Mouse (Mus musculus) embryonic facial prominence, embryonic 15.5 days (tissue): ENCODE results near the gene Vcam1. TPM values are rescaled to one million over a fixed set of nuclear protein-coding genes. Genes with fewer than 3 reads are reported as not detected.

Experiments
- ATAC-seq: fragments of 200-750 bp; cut with Nextera tagmentation; 2 replicates; pipeline ENCODE4 v1.8.0; 2017; ENCODE audit warnings: low read depth, moderate TSS enrichment; ENCODE audit not compliant: insufficient number of reproducible peaks, low FRiP score, low TSS enrichment
- H3K27ac ChIP-seq: fragments of 300-500 bp; sonication (generic); replicated peaks from 2 replicates; pipeline ENCODE4 v1.5.1; 2015; ENCODE audit warnings: mild to moderate bottlenecking, inconsistent platforms
- H3K27me3 ChIP-seq: fragments of 300-500 bp; sonication (generic); 2 replicates; pipeline ENCODE4 v1.6.1; 2015; ENCODE audit warnings: inconsistent platforms
- H3K36me3 ChIP-seq: fragments of 300-500 bp; sonication (generic); 2 replicates; pipeline ENCODE4 v1.6.1; 2015; ENCODE audit warnings: mild to moderate bottlenecking, inconsistent platforms
- H3K4me1 ChIP-seq: fragments of 300-500 bp; sonication (generic); 2 replicates; pipeline ENCODE4 v1.6.1; 2015; ENCODE audit warnings: inconsistent platforms
- H3K4me2 ChIP-seq: fragments of 300-500 bp; sonication (generic); replicated peaks from 2 replicates; pipeline ENCODE4 v1.6.1; 2015; ENCODE audit warnings: mild to moderate bottlenecking, inconsistent platforms
- H3K4me3 ChIP-seq: fragments of 300-500 bp; sonication (generic); replicated peaks from 2 replicates; pipeline ENCODE4 v1.5.1; 2015; ENCODE audit warnings: mild to moderate bottlenecking, inconsistent platforms
- H3K9ac ChIP-seq: fragments of 300-500 bp; sonication (generic); 2 replicates; pipeline ENCODE4 v1.6.1; 2015; ENCODE audit warnings: inconsistent platforms
- H3K9me3 ChIP-seq: fragments of 300-500 bp; sonication (generic); replicated peaks from 2 replicates; pipeline ENCODE4 v1.6.1; 2016; ENCODE audit warnings: inconsistent platforms
- WGBS: fragments of 180-500 bp; shearing (Covaris S2); methylation state at CpG from one replicate; pipeline ENCODE4 v1.1.7; 2015; 5-methylcytosine and 5-hydroxymethylcytosine counted together
- polyA plus RNA-seq: library from polyadenylated mRNA; unstranded; fragments of >200 nt; fragmentation: Nextera tagmentation; extraction: Ambion mirVana; gene quantifications from 2 replicates; pipeline ENCODE4 v1.2.1, GENCODE M21; 2015

Vcam1 gene
- polyA plus RNA-seq, 1 experiment from 2014 or later, result 42.6 TPM

- 8% methylated on average over 21 of the region's 21 CpGs for WGBS
- Histone ChIP-seq H3K4me1 (peaks cover 7% of the 10 kb centered on the region), H3K9me3 (no peaks in the 10 kb centered on the region), H3K4me3 (peak overlapping the region; percentile 15; the same call in 1 of the 2 replicates), H3K36me3 (no peaks in the 10 kb centered on the region), H3K9ac (no peak overlapping the region), H3K27me3 (no peaks in the 10 kb centered on the region), H3K27ac (no peak overlapping the region), H3K4me2 (peak overlapping the region; percentile 42)
- no peak for ATAC-seq
Measured at GRCm38 (mm10) chr3:116104866-116105647, 24.4 kb downstream of the Vcam1 start.

- Histone ChIP-seq H3K9me3 (no peaks in the 10 kb centered on the region), H3K27me3 (no peaks in the 10 kb centered on the region), H3K4me1 (peaks cover 7% of the 10 kb centered on the region), H3K27ac (no peak overlapping the region), H3K36me3 (no peaks in the 10 kb centered on the region), H3K4me2 (no peak overlapping the region), H3K4me3 (no peak overlapping the region), H3K9ac (no peak overlapping the region)
- WGBS, result 60% methylated on average over 4 of the region's 4 CpGs
- no peak for ATAC-seq
Measured at GRCm38 (mm10) chr3:116104270-116104669, 25.2 kb downstream of the Vcam1 start.

- Histone ChIP-seq H3K9me3 (no peaks in the 10 kb centered on the region), H3K27me3 (no peaks in the 10 kb centered on the region), H3K4me3 (no peak overlapping the region), H3K36me3 (no peaks in the 10 kb centered on the region), H3K4me2 (no peak overlapping the region), H3K4me1 (peaks cover 7% of the 10 kb centered on the region), H3K9ac (no peak overlapping the region), H3K27ac (no peak overlapping the region)
- no peak for ATAC-seq
- 65% methylated on average over 1 of the region's 1 CpGs for WGBS
Measured at GRCm38 (mm10) chr3:116100850-116101249, 28.6 kb downstream of the Vcam1 start.

GRCm38 (mm10) chr3:116095934-116096333, 33.6 kb downstream of the Vcam1 start:
- ATAC-seq, result no peak

GRCm38 (mm10) chr3:116095312-116095711, 34.2 kb downstream of the Vcam1 start:
- Histone ChIP-seq H3K9me3 (no peaks in the 10 kb centered on the region), H3K4me2 (no peak overlapping the region), H3K9ac (no peak overlapping the region), H3K27me3 (no peaks in the 10 kb centered on the region), H3K4me1 (no peaks in the 10 kb centered on the region), H3K27ac (no peak overlapping the region), H3K4me3 (no peak overlapping the region), H3K36me3 (no peaks in the 10 kb centered on the region)
- ATAC-seq, result no peak
- 69% methylated on average over 4 of the region's 4 CpGs for WGBS

More at GRCm38 (mm10) chr3:116095934-116096333, 33.6 kb downstream of the Vcam1 start:
- Histone ChIP-seq H3K4me2 (no peak overlapping the region), H3K36me3 (no peaks in the 10 kb centered on the region), H3K9me3 (no peaks in the 10 kb centered on the region), H3K27ac (no peak overlapping the region), H3K27me3 (no peaks in the 10 kb centered on the region), H3K4me3 (no peak overlapping the region), H3K4me1 (no peaks in the 10 kb centered on the region), H3K9ac (no peak overlapping the region)
- 78% methylated on average over 3 of the region's 3 CpGs for WGBS

GRCm38 (mm10) chr3:116094886-116095285, 34.6 kb downstream of the Vcam1 start:
- H3K4me2 ChIP-seq, result no peak overlapping the region
- no peaks in the 10 kb centered on the region for H3K36me3 ChIP-seq
- 67% methylated on average over 1 of the region's 1 CpGs for WGBS
- no peak overlapping the region for H3K9ac ChIP-seq
- no peak overlapping the region for H3K27ac ChIP-seq
- no peak for ATAC-seq
- H3K4me3 ChIP-seq, result no peak overlapping the region
- H3K9me3 ChIP-seq, result no peaks in the 10 kb centered on the region
- no peaks in the 10 kb centered on the region for H3K27me3 ChIP-seq
- no peaks in the 10 kb centered on the region for H3K4me1 ChIP-seq

GRCm38 (mm10) chr3:116094288-116094687, 35.2 kb downstream of the Vcam1 start:
- 72% methylated on average over 2 of the region's 2 CpGs for whole genome bisulfite sequencing
- ATAC-seq, result no peak
- Histone ChIP-seq H3K4me3 (no peak overlapping the region), H3K4me2 (no peak overlapping the region), H3K27ac (no peak overlapping the region), H3K9me3 (no peaks in the 10 kb centered on the region), H3K4me1 (no peaks in the 10 kb centered on the region), H3K27me3 (no peaks in the 10 kb centered on the region), H3K36me3 (no peaks in the 10 kb centered on the region), H3K9ac (no peak overlapping the region)

GRCm38 (mm10) chr3:116092547-116092946, 36.9 kb downstream of the Vcam1 start:
- ATAC-seq, result no peak
- Histone ChIP-seq H3K4me2 (no peak overlapping the region), H3K4me3 (no peak overlapping the region), H3K27ac (no peak overlapping the region), H3K36me3 (no peaks in the 10 kb centered on the region), H3K9ac (no peak overlapping the region), H3K27me3 (no peaks in the 10 kb centered on the region), H3K4me1 (no peaks in the 10 kb centered on the region), H3K9me3 (no peaks in the 10 kb centered on the region)
- 70% methylated on average over 3 of the region's 3 CpGs for WGBS

- no peak for ATAC-seq
- H3K27ac ChIP-seq, result no peak overlapping the region
- H3K4me3 ChIP-seq, result no peak overlapping the region
- H3K36me3 ChIP-seq, result no peaks in the 10 kb centered on the region
- H3K9ac ChIP-seq, result no peak overlapping the region
- no peaks in the 10 kb centered on the region for H3K4me1 ChIP-seq
- 88% methylated on average over 5 of the region's 5 CpGs for WGBS
- no peak overlapping the region for H3K4me2 ChIP-seq
- no peaks in the 10 kb centered on the region for H3K9me3 ChIP-seq
- H3K27me3 ChIP-seq, result no peaks in the 10 kb centered on the region
Measured at GRCm38 (mm10) chr3:116091706-116092105, 37.8 kb downstream of the Vcam1 start.

- ATAC-seq, result no peak
- H3K9me3 ChIP-seq, result no peaks in the 10 kb centered on the region
- H3K4me3 ChIP-seq, result no peak overlapping the region
- H3K9ac ChIP-seq, result no peak overlapping the region
- 61% methylated on average over 4 of the region's 4 CpGs for WGBS
- H3K27ac ChIP-seq, result no peak overlapping the region
- no peaks in the 10 kb centered on the region for H3K36me3 ChIP-seq
- no peak overlapping the region for H3K4me2 ChIP-seq
- H3K4me1 ChIP-seq, result no peaks in the 10 kb centered on the region
- no peaks in the 10 kb centered on the region for H3K27me3 ChIP-seq
Measured at GRCm38 (mm10) chr3:116085962-116086361, 43.5 kb downstream of the Vcam1 start.

- H3K4me2 ChIP-seq, result no peak overlapping the region
- no peak overlapping the region for H3K4me3 ChIP-seq
- H3K4me1 ChIP-seq, result no peaks in the 10 kb centered on the region
- no peak for ATAC-seq
- WGBS, result 53% methylated on average over 7 of the region's 7 CpGs
- H3K36me3 ChIP-seq, result no peaks in the 10 kb centered on the region
- H3K9ac ChIP-seq, result no peak overlapping the region
- H3K9me3 ChIP-seq, result no peaks in the 10 kb centered on the region
- H3K27ac ChIP-seq, result no peak overlapping the region
- H3K27me3 ChIP-seq, result no peaks in the 10 kb centered on the region
Measured at GRCm38 (mm10) chr3:116080939-116081676, 48.4 kb downstream of the Vcam1 start.
